Mouse (Mus musculus): ENCODE results near the gene Apbb2.

GRCm38 (mm10) chr5:66328766-66329165 lies 289.8 kb downstream of the Apbb2 start:
- TF ChIP-seq CTCF (IDR thresholded peaks at IDR 0.05; ENCODE audit: control insufficient read depth, insufficient read depth, insufficient read length) (no peak), CEBPB (IDR thresholded peaks at IDR 0.05; ENCODE audit: low read depth) (no peak), MYOG (IDR thresholded peaks at IDR 0.05; ENCODE audit: control insufficient read depth, extremely low read depth, insufficient read length) (no peak), USF1 (IDR thresholded peaks at IDR 0.05; ENCODE audit: low read depth) (no peak), MYOD1 (IDR thresholded peaks at IDR 0.05; ENCODE audit: control insufficient read depth, insufficient read length, low read depth) (no peak)
